Mouse (Mus musculus): ENCODE measurements around the gene As3mt. TPM values are rescaled to one million over a fixed set of nuclear protein-coding genes. Genes with fewer than 3 reads are reported as not detected.

As3mt gene
- polyA plus RNA-seq, 1 experiment from 2014 or later, result 35.2 TPM

Other genes starting within 250 kb of the As3mt start
- 26.6 and 28.7 TPM in 2 replicates for gene Trim8, start 205.8 kb upstream of the As3mt start, polyA plus RNA-seq (2014; fragmentation: Nextera tagmentation; extraction: Ambion mirVana)
- gene Arl3, start 134.3 kb upstream of the As3mt start, polyA plus RNA-seq (2014; fragmentation: Nextera tagmentation; extraction: Ambion mirVana), result 123 and 131 TPM in 2 replicates
- 12.7 and 14.1 TPM in 2 replicates for gene Sfxn2, start 134.1 kb upstream of the As3mt start, polyA plus RNA-seq (2014; fragmentation: Nextera tagmentation; extraction: Ambion mirVana)
- gene Wbp1l, start 108.4 kb upstream of the As3mt start, polyA plus RNA-seq (2014; fragmentation: Nextera tagmentation; extraction: Ambion mirVana), result 41.6 and 48.8 TPM in 2 replicates
- not detected in 2 replicates for gene Cyp17a1, start 34.3 kb upstream of the As3mt start, polyA plus RNA-seq (2014; fragmentation: Nextera tagmentation; extraction: Ambion mirVana)
- gene Borcs7, start 17.6 kb upstream of the As3mt start, polyA plus RNA-seq (2014; fragmentation: Nextera tagmentation; extraction: Ambion mirVana), result 14.1 and 14.7 TPM in 2 replicates
- gene Cnnm2, start 54.1 kb downstream of the As3mt start, polyA plus RNA-seq (2014; fragmentation: Nextera tagmentation; extraction: Ambion mirVana), result 5.4 and 6.8 TPM in 2 replicates

Data from neural tube, embryonic 11.5 days (tissue).